Mouse (Mus musculus) common myeloid progenitor, adult 5-6 weeks (primary cell): Measurements from ENCODE around the gene Aqp3. TPM values are rescaled to one million over a fixed set of nuclear protein-coding genes. Genes with fewer than 3 reads are reported as not detected.
A peak's percentile ranks its signal among the peaks of the same experiment; 100 is the strongest.

Experiments
- ATAC-seq: replicated peaks from 2 replicates; pipeline ENCODE4 v1.8.0; 2016; ENCODE audit warnings: low read depth, mild to moderate bottlenecking, moderate TSS enrichment, inconsistent platforms; ENCODE audit not compliant: poor library complexity, severe bottlenecking
- total RNA-seq: library from RNA; stranded (forward); fragments of 200-1000, 187-1606 nt; gene quantifications from 2 replicates; pipeline ENCODE4 v1.2.3, GENCODE M21; 2017

Gene Aqp3
- total RNA-seq, 1 experiment from 2014 or later = not detected

DNA sequence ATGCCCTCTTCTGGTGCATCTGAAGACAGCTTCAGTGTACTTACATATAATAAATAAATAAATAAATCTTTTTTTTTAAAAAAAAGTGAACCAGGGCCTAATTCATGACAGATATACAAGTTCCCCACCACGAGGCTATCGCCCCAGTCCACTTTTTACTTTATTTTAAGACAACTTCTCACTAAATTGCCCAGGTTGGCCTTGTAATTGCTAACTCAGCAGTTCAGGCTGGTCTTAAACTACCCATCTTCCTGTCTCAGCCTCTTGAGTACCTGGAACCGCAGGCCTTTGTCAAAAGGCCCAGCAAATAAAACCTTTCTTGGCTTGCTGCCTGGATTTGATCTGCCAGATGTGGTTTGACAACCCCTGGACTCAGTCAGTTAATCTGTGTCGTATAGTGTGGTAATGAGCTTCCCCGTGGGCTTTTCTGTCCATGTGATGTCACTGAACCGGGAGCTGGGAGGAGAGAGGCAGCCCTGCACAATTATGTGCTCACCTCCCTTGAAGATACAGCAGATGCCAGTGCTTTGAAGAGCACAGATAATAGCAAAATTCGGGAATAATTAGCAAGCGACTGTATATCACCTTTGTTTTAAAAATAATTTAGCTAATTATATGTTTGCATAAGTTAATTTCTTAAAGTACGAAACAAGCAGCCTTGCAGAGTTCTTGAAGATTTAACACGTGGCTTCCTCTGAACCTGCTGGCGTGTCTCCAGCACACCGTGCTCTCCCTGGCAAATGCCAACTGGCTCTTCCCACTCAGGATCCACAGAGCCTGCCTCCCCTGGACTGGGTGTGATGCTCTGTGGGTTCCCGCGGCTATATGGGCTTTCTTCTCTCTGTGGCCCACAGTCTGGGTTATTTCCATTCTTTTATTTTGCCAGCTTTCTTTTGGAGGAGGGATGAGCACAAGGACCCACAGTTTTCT, 26.2 kb downstream of the Aqp3 start:
- no peak for ATAC-seq

DNA sequence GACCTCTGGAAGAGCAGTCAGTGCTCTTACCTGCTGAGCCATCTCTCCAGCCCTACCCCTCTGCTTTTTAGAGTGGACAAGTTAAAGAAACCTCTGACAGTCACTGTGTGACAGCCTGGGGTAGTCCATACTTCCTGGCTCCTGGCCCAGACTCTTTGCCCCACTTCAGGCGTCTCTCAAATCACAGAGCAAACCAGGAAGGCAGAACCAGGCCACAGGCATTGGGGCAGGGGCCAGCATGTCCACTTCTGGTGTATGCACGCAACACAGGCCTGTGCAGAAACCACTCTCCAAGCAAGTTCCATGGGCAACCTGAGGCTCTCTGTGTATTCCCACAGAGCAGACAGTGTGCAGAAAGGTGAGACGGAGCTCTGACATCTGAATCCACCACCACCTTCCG, 32.8 kb downstream of the Aqp3 start:
- ATAC-seq = no peak

DNA sequence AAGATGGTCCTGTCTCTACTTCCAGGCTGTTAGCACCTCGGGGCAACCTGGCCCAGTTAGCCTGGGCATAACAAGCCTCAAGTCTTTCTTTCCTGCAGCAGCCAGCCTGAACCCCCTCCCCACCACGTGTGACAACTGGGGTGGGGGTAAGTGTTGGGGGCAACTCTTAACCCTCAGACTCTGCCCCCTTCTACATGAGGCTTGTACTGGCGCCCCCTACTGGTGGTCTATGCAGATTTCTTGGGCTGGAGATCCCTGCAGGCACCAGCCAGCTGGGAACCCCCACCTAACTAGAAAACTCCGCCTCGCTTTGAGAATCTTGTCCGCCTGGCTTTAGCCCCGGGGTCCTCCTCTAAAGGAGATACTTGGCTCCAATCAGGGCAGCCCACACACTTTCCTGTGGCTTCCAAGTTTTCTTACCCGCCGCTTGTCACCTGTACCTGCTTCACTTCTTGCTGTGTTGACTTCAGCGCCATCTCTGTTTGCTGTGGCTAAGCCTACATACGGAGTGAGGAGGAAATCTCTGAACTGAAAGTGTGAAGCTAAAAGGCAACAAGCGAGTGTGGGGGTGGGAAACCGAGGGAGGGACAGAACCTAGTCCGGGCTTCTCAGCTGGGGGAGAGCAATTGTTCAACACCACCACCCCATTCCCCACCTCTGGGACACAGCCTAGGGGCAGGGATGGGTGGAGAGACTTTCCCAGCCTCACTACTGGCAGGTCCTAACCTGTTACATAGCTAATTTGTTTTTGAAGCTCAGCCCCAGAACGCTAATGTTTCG, 33.9 kb downstream of the Aqp3 start:
- ATAC-seq = peak; percentile 52

DNA sequence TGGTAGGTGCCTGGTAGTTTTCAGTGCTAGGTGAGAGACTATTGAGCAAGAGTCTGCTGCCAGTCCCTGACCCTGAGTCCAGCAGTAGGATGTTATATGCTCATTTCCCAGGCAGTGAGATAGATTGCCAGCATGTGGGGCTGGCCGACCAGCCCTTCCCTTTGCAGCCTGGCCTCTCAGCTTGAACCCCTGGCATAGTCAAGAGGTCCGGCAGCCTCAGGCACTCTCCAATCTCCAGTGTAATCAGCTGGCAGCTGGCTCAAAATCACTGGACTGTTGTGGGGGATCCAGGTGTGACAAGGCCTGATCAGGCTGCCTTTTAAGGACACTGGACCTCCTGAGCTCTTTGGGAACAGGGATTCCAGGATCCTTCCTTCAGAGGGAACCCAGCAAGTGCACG, 34.6 kb downstream of the Aqp3 start:
- ATAC-seq = no peak

DNA sequence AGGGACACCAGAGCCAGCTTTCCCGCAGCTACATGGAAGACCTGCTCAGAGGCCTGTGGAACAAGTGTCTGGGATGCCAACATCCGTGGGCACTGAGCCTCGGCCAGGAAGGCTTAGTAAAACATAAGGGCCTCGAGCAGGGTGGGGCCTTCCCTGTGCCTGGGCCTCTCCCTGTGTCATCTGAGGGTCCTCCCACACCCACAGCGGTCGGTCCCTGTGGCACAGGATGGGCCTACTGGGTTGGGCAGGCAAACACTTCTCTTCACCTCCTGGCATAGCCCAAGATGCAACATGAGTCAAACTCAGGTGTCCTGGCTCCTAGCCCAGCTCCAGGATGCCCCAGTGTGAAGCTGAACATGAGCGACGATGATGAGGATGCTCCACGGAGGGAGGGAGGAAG, 40.6 kb downstream of the Aqp3 start:
- ATAC-seq = no peak

DNA sequence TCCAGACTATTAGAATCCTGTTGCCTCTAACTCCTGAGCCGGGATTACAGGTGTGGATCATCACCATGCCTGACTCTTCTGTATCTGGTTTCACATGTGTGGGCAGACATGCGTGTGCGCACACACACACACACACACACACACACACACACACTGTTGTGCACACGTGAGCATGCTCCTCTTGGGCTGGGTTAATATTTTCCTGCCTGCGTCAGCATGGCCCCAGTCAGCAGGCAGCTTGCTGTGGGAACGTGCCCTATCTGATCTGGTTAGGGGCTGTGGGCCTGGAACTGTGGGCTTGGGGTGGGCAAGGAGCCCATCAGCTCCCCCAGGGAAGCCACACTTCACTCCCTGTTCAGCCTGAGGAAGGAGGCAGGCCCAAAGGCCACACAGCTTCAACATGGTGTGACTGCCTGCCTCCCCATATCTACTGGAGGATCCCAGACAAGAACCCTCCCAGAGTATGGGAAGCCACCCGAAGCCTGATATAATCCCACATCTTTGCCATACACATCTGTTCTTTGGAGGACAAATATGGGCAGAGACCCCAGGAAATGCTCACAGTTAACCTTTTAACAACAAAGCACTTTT, 41.1 kb downstream of the Aqp3 start:
- no peak for ATAC-seq

DNA sequence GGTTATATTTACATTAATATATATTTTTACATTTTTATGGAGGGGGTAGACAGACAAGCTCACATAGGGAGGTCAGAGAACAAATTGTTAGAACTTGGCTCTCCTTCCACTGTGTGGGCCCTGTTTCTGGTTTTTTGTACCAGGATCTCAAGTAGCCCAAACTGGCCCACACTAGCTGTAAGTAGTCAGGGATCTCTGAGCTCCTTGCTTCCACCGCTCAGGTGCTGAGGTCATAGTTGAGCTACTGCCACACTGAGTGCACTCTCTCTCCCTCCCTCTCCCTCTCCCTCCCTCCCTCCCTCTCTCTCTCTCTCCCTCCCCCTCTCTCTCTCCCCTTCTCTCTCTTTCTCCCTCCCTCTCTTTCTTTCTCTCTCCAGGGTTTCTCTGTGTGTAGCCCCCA, 41.7 kb downstream of the Aqp3 start:
- no peak for ATAC-seq

DNA sequence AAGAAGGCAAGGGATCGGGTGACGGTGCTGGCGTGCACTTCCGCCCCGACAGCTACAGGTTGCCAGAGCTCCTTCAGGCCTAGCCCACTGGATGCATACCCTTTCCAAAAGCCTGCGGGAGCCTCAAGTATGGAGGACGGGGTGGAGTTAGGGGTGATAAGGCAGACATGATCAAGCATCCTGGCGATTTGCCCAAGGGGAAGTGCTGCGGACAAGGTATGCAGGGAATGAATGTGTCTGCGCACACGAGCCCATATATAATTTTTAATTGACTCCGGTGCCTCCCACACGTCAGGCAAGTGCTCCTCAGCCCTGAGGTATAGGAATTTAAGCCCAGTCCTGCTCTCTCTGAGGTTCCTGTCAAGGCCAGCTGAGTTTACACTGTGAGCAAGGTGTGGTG, 42.9 kb downstream of the Aqp3 start:
- ATAC-seq = no peak

DNA sequence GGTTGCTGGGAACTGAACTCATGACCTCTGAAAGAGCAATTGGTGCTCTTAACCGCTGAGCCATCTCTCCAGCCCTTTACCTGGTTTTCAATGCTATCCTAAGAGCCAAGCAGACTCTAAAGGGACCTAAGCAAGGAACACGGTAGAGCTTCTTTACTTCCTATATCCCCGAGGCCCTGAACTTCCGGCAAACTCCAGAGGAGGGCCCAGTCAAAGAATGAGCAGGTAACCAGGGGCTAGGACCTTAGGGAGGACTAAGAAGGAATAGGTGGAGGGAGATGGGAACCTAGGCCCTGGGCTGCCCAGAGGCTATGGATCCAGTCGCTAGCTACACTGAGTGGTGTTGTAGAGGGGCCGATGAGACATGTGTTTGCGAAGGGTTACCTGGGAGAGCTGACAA, 46.2 kb downstream of the Aqp3 start:
- no peak for ATAC-seq

DNA sequence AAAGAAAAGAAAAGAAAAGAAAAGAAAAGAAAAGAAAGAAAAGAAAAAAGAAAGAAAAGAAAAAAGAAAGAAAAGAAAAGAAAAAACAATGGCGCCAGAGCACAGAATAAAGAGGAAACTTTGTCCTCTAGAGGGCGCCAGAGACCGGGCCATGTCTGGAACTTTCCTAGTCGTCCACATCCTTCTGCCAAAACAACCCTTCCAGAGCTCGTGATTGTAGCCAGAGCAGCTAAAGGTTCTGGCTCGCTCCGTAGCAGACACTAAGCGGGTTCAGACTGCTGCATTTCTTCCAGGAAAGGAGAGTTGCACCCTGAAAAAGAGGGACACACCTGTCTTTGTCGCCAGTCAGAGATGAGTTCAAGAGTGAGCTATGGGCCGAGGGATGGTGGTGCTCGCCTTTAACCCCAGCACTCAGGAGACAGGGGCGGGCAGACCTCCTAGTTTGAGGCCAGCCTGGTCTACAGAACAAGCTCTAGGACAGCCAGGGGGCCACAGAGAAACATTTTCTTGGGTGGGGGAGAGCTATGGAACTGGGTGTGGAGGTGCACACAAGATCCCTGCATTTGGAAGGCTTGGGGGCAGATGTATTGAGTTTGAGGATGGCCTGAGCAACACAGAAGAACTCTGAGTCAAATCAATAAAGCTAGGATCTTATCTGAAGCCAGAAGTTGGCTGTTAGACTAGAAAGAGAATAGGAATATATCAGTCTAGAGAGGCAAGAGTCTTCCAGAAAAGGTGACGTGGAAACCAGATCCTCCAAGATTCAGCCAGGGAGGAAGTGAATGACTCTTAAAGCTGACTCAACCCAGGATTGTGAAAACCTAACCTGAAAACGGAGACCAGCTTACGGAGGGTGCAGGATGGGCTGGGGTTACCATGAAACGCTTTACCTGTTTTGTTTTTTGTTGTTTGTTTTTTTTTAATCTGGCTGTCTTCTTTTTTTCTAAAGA, 47.0 kb downstream of the Aqp3 start:
- peak; percentile 88 for ATAC-seq

DNA sequence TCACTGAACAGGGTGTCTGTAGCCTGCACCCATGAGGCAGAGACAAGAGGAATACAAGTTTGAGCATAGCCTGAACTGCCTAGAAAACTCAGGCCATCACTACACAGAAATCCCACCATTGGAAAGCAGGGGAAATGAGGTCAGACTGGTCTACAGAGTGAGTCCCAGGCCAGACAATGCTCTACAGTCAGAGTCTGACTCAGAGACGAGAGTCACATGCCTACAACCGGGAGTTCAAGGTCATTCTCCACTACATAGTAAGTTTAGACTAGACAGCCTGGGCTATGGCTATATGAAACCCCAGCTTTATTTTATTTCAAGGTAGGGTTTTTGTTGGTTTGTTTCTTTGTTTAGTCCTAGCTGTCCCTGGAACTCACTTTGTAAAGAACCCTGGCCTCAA, 49.1 kb downstream of the Aqp3 start:
- no peak for ATAC-seq

DNA sequence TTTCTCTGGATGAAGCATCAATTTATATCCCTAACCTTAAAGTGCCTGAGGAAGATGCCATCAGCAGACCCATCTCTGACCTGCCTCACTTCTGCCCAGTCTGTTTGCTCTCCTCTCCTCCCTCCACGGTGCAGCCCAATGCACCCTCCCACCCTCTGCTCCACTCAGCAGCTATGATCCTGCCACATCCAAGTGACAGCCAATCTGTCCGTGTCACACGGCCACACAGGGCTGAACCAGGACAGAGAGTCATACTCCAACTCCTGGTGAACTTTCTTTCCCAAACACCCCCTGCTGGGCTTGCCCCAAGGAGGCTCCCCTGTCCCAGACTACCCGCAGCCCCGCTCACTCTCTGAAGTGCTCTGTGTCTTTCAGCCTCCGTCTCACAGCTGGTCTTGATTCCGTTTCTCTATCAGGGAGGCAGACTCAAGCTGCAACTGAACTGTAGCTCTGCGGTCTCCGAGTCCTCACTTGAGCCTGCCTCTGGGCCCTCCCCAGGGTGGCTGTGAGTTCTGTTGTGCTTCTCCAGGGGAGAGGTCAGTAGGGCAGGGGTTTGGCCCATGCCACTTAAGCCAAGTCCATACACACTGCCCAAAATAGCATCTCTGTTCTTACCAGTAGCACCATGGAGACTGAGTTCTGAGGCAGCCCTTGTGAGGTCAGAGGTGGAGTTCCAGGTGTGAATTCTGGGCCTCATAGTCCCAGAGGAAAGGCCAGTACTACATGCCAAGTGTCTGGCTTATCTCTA, 50.3 kb downstream of the Aqp3 start, which contains the start of gene Aqp7:
Aqp7 (minus strand) TSS at position 616 of the 748 bp plus-strand sequence.
- ATAC-seq = no peak

DNA sequence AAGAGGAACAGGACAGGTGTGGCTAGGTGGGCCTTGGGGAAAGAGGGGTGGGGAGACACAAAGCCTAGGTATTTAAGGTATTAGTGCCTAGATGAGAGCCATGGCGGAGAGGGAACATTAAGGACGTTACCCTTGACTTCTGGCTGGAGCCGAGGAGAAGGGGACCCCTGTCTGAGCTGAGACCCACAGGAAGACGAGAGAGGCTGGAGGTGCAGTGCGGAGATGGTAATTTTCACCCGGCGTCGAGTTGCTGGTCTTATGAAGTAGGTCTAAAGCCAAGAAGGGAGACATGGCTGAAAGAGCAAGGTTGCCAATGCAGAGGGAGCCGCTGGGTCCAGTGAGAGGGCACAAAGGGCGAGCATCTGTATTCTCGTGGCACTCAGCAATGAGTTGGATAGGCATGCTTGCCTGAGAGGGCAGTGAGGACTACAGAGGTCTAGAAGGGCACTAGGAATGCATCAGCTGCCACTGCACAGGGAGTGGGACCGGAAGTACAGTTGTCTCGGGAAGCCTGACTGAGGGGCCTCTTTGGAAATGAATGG, 51.7 kb downstream of the Aqp3 start:
- no peak for ATAC-seq

DNA sequence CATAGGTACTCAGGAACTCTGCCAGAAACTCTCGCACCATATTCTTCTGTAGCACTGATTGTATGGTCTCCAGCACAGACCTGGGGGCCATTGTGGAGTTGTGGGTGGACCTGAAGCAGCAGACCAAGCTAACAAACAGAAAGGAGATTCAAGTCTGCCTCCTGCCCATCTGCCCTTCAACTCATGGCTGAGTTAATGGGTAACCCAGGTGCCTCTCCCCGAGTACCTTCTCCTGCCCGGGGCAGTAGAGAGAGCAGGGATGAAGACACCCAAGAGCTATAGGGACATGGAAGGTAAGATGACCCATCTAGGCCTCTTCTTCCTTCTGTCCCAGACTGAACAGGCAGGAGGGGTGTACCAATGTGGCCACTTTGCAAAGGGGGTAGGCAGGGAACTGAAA, 52.7 kb downstream of the Aqp3 start:
- no peak for ATAC-seq

DNA sequence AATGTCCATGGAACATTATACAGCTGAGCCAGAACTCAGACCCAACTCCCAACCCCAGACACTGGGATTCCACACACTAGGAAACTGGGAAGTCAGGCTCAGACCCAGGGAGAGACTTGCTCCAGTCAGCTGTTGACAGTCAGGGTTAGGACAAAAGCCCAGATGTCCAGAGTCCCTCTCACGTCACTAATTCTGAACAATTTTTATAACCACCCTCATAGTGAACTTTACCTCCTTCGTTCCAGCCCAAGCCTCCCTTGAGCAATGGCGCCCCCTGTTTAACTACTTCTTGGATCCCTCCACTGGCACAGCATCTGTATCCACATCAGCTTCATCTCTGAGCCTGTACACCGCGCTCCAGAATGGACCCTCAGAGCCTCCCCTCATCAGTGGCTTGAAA, 54.0 kb downstream of the Aqp3 start:
- no peak for ATAC-seq

DNA sequence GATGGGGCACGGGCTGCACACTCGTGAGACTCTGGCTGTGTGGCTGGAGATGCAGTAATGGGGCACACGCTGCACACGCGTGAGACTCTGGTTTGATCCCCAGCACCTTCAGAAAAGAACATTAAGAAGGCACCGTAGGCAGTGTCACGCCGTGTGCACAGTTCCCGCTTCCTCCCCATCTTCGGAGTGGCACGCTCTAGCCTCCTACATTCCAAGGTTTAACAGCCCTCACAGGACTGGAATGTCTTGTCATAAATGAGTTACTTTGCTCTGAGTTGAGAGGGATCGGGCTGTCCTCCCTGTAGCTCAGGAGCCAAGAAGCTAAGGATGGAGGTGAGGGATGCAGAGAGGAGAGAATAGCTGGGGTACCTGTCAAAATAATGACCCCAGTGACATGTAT, 55.1 kb downstream of the Aqp3 start:
- ATAC-seq = no peak
